Mouse (Mus musculus) midbrain, embryonic 10.5 days (tissue): ENCODE results near the gene Fbxo40. TPM values are rescaled to one million over a fixed set of nuclear protein-coding genes. Genes with fewer than 3 reads are reported as not detected.

Source experiments
- DNase-seq: peaks from one replicate; pipeline ENCODE4 v3.0.0-alpha.2; 2017; ENCODE audit warnings: low spot score
- H3K27ac ChIP-seq: fragments of 300-500 bp; sonication (generic); replicated peaks from 2 replicates; pipeline ENCODE4 v1.5.1; 2016; ENCODE audit warnings: mild to moderate bottlenecking
- H3K27me3 ChIP-seq: fragments of 300-500 bp; sonication (generic); 2 replicates; pipeline ENCODE4 v1.6.1; 2016; ENCODE audit warnings: low read depth, mild to moderate bottlenecking; ENCODE audit not compliant: poor library complexity, severe bottlenecking
- H3K36me3 ChIP-seq: fragments of 300-500 bp; sonication (generic); 2 replicates; pipeline ENCODE4 v1.6.1; 2016; ENCODE audit warnings: mild to moderate bottlenecking, moderate library complexity
- H3K4me1 ChIP-seq: fragments of 300-500 bp; sonication (generic); 2 replicates; pipeline ENCODE4 v1.6.1; 2016
- H3K4me3 ChIP-seq: fragments of 300-500 bp; sonication (generic); 2 replicates; pipeline ENCODE4 v1.5.1; 2016; ENCODE audit warnings: mild to moderate bottlenecking, moderate library complexity
- H3K9me3 ChIP-seq: fragments of 300-500 bp; sonication (generic); replicated peaks from 2 replicates; pipeline ENCODE4 v1.6.1; 2016; ENCODE audit warnings: mild to moderate bottlenecking
- WGBS: fragments of 180-500 bp; shearing (Covaris S2); methylation state at CpG from one replicate; pipeline ENCODE4 v1.1.7; 2016; 5-methylcytosine and 5-hydroxymethylcytosine counted together
- polyA plus RNA-seq: library from polyadenylated mRNA; unstranded; fragments of >200 nt; fragmentation: Nextera tagmentation; extraction: Ambion mirVana; gene quantifications from 2 replicates; pipeline ENCODE4 v1.2.1, GENCODE M21; 2016

The Fbxo40 gene
- 0.02 TPM in 1 of 2 replicates, not detected in the other for polyA plus RNA-seq

GRCm38 (mm10) chr16:36989999-36990625, at the start of gene Fbxo40:
Gene Fbxo40 (minus strand): TSS chr16:36990467.
- H3K4me1 ChIP-seq, result 0 out of 2 replicates have a peak, but pooled peaks cover 4% of the 10 kb centered on the region
- 0 out of 2 replicates have a peak within 1 kb of the TSS, but pooled peaks have one; percentile 23 for H3K27ac ChIP-seq
- no peaks in the 10 kb centered on the region for H3K27me3 ChIP-seq
- no peak for DNase-seq
- no peaks in the 10 kb centered on the region for H3K9me3 ChIP-seq
- H3K4me3 ChIP-seq, result no peak within 1 kb of the TSS
- no peaks in the 10 kb centered on the region for H3K36me3 ChIP-seq
- WGBS, result 85% methylated on average over 18 of the region's 18 CpGs

- peaks cover 78% of the 10 kb centered on the region for H3K36me3 ChIP-seq
- no peaks in the 10 kb centered on the region for H3K27me3 ChIP-seq
- no peak overlapping the region for H3K27ac ChIP-seq
- no peaks in the 10 kb centered on the region for H3K9me3 ChIP-seq
- no peaks in the 10 kb centered on the region for H3K4me1 ChIP-seq
- no peak for DNase-seq
- 94% methylated on average over 8 of the region's 8 CpGs for WGBS
- no peak overlapping the region for H3K4me3 ChIP-seq
These were observed 44.5 kb upstream of the Fbxo40 start for GRCm38 (mm10) chr16:37034751-37035150.

GRCm38 (mm10) chr16:37031996-37032395, 41.7 kb upstream of the Fbxo40 start:
- no peaks in the 10 kb centered on the region for H3K9me3 ChIP-seq
- peaks cover 77% of the 10 kb centered on the region for H3K36me3 ChIP-seq
- no peaks in the 10 kb centered on the region for H3K4me1 ChIP-seq
- H3K27me3 ChIP-seq, result no peaks in the 10 kb centered on the region
- H3K4me3 ChIP-seq, result no peak overlapping the region
- H3K27ac ChIP-seq, result no peak overlapping the region
- 88% methylated on average over 3 of the region's 3 CpGs for WGBS
- no peak for DNase-seq

- Histone ChIP-seq H3K36me3 (peaks cover 62% of the 10 kb centered on the region), H3K27me3 (no peaks in the 10 kb centered on the region), H3K9me3 (no peaks in the 10 kb centered on the region), H3K4me1 (no peaks in the 10 kb centered on the region), H3K4me3 (no peak overlapping the region), H3K27ac (no peak overlapping the region)
- no peak for DNase-seq
- WGBS, result 80% methylated on average over 3 of the region's 3 CpGs
These were observed 37.3 kb upstream of the Fbxo40 start for GRCm38 (mm10) chr16:37027581-37027980.

GRCm38 (mm10) chr16:37012336-37012735, 22.1 kb upstream of the Fbxo40 start:
- H3K9me3 ChIP-seq, result no peaks in the 10 kb centered on the region
- peak overlapping the region; percentile 98 for H3K4me3 ChIP-seq
- no peaks in the 10 kb centered on the region for H3K27me3 ChIP-seq
- DNase-seq, result no peak
- peaks cover 30% of the 10 kb centered on the region for H3K36me3 ChIP-seq
- WGBS, result 67% methylated on average over 5 of the region's 5 CpGs
- H3K4me1 ChIP-seq, result peaks cover 26% of the 10 kb centered on the region
- H3K27ac ChIP-seq, result peak overlapping the region; percentile 89

- no peak for DNase-seq
- Histone ChIP-seq H3K4me1 (peaks cover 26% of the 10 kb centered on the region), H3K36me3 (peaks cover 25% of the 10 kb centered on the region), H3K4me3 (peak overlapping the region; percentile 98), H3K27ac (peak overlapping the region; percentile 89), H3K9me3 (no peaks in the 10 kb centered on the region), H3K27me3 (no peaks in the 10 kb centered on the region)
- under 1% methylated on average over 26 of the region's 26 CpGs for WGBS
These were observed 21.6 kb upstream of the Fbxo40 start for GRCm38 (mm10) chr16:37011922-37012289.

GRCm38 (mm10) chr16:37011061-37011921, 21.0 kb upstream of the Fbxo40 start, which contains the start of gene Polq:
Gene Polq (plus strand): TSS chr16:37011786.
- H3K9me3 ChIP-seq, result no peaks in the 10 kb centered on the region
- WGBS, result 6% methylated on average over 30 of the region's 30 CpGs
- peaks cover 26% of the 10 kb centered on the region for H3K4me1 ChIP-seq
- H3K4me3 ChIP-seq, result peak within 1 kb of the TSS; percentile 98
- peaks cover 25% of the 10 kb centered on the region for H3K36me3 ChIP-seq
- peak within 1 kb of the TSS; percentile 89 for H3K27ac ChIP-seq
- peak; percentile 89 for DNase-seq
- no peaks in the 10 kb centered on the region for H3K27me3 ChIP-seq

GRCm38 (mm10) chr16:37010370-37010769, 20.1 kb upstream of the Fbxo40 start:
- H3K27me3 ChIP-seq, result no peaks in the 10 kb centered on the region
- H3K9me3 ChIP-seq, result no peaks in the 10 kb centered on the region
- peaks cover 19% of the 10 kb centered on the region for H3K36me3 ChIP-seq
- 65% methylated on average over 4 of the region's 4 CpGs for WGBS
- H3K4me3 ChIP-seq, result no peak overlapping the region
- H3K4me1 ChIP-seq, result peaks cover 26% of the 10 kb centered on the region
- DNase-seq, result no peak
- H3K27ac ChIP-seq, result no peak overlapping the region

- DNase-seq, result no peak
- H3K27me3 ChIP-seq, result no peaks in the 10 kb centered on the region
- peaks cover 8% of the 10 kb centered on the region for H3K36me3 ChIP-seq
- H3K4me3 ChIP-seq, result no peak overlapping the region
- H3K4me1 ChIP-seq, result peaks cover 26% of the 10 kb centered on the region
- no peaks in the 10 kb centered on the region for H3K9me3 ChIP-seq
- H3K27ac ChIP-seq, result no peak overlapping the region
- WGBS, result 74% methylated on average over 6 of the region's 6 CpGs
These were observed 19.0 kb upstream of the Fbxo40 start for GRCm38 (mm10) chr16:37009262-37009661.

- no peaks in the 10 kb centered on the region for H3K27me3 ChIP-seq
- H3K4me1 ChIP-seq, result no peaks in the 10 kb centered on the region
- no peak for DNase-seq
- no peak overlapping the region for H3K4me3 ChIP-seq
- 82% methylated on average over 9 of the region's 9 CpGs for WGBS
- H3K36me3 ChIP-seq, result no peaks in the 10 kb centered on the region
- H3K27ac ChIP-seq, result no peak overlapping the region
- H3K9me3 ChIP-seq, result no peaks in the 10 kb centered on the region
These were observed 9.2 kb upstream of the Fbxo40 start for GRCm38 (mm10) chr16:36999366-36999972.

GRCm38 (mm10) chr16:36997650-36998049, 7.4 kb upstream of the Fbxo40 start:
- H3K4me1 ChIP-seq, result no peaks in the 10 kb centered on the region
- no peak overlapping the region for H3K27ac ChIP-seq
- no peak for DNase-seq
- no peak overlapping the region for H3K4me3 ChIP-seq
- 88% methylated on average over 6 of the region's 6 CpGs for WGBS
- H3K36me3 ChIP-seq, result no peaks in the 10 kb centered on the region
- no peaks in the 10 kb centered on the region for H3K9me3 ChIP-seq
- no peaks in the 10 kb centered on the region for H3K27me3 ChIP-seq

- Histone ChIP-seq H3K36me3 (no peaks in the 10 kb centered on the region), H3K27ac (no peak overlapping the region), H3K4me1 (0 out of 2 replicates have a peak, but pooled peaks cover 4% of the 10 kb centered on the region), H3K27me3 (no peaks in the 10 kb centered on the region), H3K4me3 (no peak overlapping the region), H3K9me3 (no peaks in the 10 kb centered on the region)
- 87% methylated on average over 8 of the region's 8 CpGs for WGBS
- DNase-seq, result no peak
These were observed 774 bp downstream of the Fbxo40 start for GRCm38 (mm10) chr16:36989493-36989892.
